Mouse (Mus musculus) liver, embryonic 11.5 days (tissue): Measurements from ENCODE around the gene Tnfaip6. TPM values are rescaled to one million over a fixed set of nuclear protein-coding genes. Genes with fewer than 3 reads are reported as not detected.

Source experiments
- ATAC-seq: fragments of 200-750 bp; cut with Nextera tagmentation; replicated peaks from 2 replicates; pipeline ENCODE4 v1.8.0; 2017; ENCODE audit warnings: moderate number of reproducible peaks, mild to moderate bottlenecking, moderate TSS enrichment, moderate library complexity; ENCODE audit not compliant: low FRiP score
- DNase-seq: peaks from one replicate; pipeline ENCODE4 v3.0.0-alpha.2; 2017; ENCODE audit warnings: low spot score
- H3K27ac ChIP-seq: fragments of 300-500 bp; sonication (generic); 2 replicates; pipeline ENCODE4 v1.5.1; 2014; ENCODE audit warnings: mild to moderate bottlenecking, low read depth, low read length, control low read depth
- H3K27me3 ChIP-seq: fragments of 300-500 bp; sonication (generic); replicated peaks from 2 replicates; pipeline ENCODE4 v1.6.1; 2014; ENCODE audit warnings: low read length, mixed read lengths; ENCODE audit not compliant: control insufficient read depth, insufficient read depth
- H3K36me3 ChIP-seq: fragments of 300-500 bp; sonication (generic); 2 replicates; pipeline ENCODE4 v1.6.1; 2014; ENCODE audit warnings: mild to moderate bottlenecking, low read length, moderate library complexity, mixed read lengths; ENCODE audit not compliant: control insufficient read depth, insufficient read depth
- H3K4me1 ChIP-seq: fragments of 300-500 bp; sonication (generic); replicated peaks from 2 replicates; pipeline ENCODE4 v1.6.1; 2014; ENCODE audit warnings: low read length, mixed read lengths; ENCODE audit not compliant: control insufficient read depth, insufficient read depth
- H3K4me2 ChIP-seq: fragments of 300-500 bp; sonication (generic); 2 replicates; pipeline ENCODE4 v1.6.1; 2014; ENCODE audit warnings: mild to moderate bottlenecking, control low read depth, moderate library complexity
- H3K4me3 ChIP-seq: fragments of 300-500 bp; sonication (generic); 2 replicates; pipeline ENCODE4 v1.5.1; 2014; ENCODE audit warnings: low read depth, low read length, control low read depth
- H3K9ac ChIP-seq: fragments of 300-500 bp; sonication (generic); 2 replicates; pipeline ENCODE4 v1.6.1; 2014; ENCODE audit warnings: low read depth, low read length, control low read depth
- H3K9me3 ChIP-seq: fragments of 300-500 bp; sonication (generic); 2 replicates; pipeline ENCODE4 v1.6.1; 2016; ENCODE audit warnings: low read length, inconsistent platforms, mixed read lengths; ENCODE audit not compliant: control insufficient read depth
- WGBS: fragments of 180-500 bp; shearing (Covaris S2); extraction: QIAGEN DNeasy Blood & Tissue Kit; methylation state at CpG from one replicate; pipeline ENCODE4 v1.1.7; 2014; 5-methylcytosine and 5-hydroxymethylcytosine counted together
- polyA plus RNA-seq: library from polyadenylated mRNA; unstranded; fragments of >200 nt; fragmentation: Nextera tagmentation; extraction: Ambion mirVana; gene quantifications from 2 replicates; pipeline ENCODE4 v1.2.1, GENCODE M21; 2014

The Tnfaip6 gene
- polyA plus RNA-seq, 1 experiment from 2014 or later: 1.9 TPM

DNA sequence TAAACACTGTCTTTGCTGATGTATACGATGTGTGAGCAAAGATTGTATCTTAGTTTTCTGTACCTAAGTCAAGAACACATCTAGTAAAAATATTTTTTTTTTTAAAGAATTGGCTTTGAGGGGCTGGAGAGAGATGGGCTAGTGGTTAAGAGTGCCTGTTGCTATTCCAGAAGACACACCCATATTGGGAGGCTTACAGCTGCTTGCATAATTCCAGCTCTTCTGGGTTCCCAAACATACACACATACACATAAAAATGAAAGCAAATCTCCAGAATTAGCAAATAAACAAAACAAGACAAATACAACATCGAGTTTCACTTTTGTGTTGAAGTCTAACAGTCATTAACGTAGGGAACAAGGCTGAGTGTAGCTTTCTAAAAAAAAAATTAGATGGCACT, 46.2 kb downstream of the Tnfaip6 start:
- H3K27ac ChIP-seq: no peak overlapping the region
- no peak for ATAC-seq
- H3K9me3 ChIP-seq: no peaks in the 10 kb centered on the region
- no peak overlapping the region for H3K4me2 ChIP-seq
- no peak overlapping the region for H3K9ac ChIP-seq
- no peaks in the 10 kb centered on the region for H3K4me1 ChIP-seq
- H3K4me3 ChIP-seq: no peak overlapping the region
- 92% methylated on average over 3 of the region's 3 CpGs for WGBS
- DNase-seq: no peak
- H3K36me3 ChIP-seq: peaks cover 41% of the 10 kb centered on the region
- no peaks in the 10 kb centered on the region for H3K27me3 ChIP-seq

DNA sequence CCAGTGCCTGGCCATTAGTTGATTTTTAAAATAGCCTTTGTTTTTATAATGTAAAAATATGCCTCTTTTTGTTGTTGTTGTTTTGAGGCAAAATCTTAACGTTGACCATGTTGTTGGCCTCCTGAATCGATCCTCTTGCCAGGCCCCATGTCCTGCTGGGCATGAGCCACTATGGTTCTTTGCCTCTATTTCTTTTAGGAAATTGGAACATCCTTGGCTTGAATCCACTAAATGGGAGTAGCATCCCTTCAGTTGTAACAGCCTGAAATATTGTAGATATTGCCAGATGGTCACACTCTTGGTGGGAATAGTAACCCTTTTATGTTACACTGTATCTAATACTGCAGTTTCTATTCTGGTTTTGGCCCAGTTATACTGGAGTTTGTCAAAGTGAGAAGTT, 46.8 kb downstream of the Tnfaip6 start:
- Histone ChIP-seq H3K27ac (no peak overlapping the region), H3K36me3 (peaks cover 40% of the 10 kb centered on the region)
- 93% methylated on average over 2 of the region's 2 CpGs for WGBS

More for the DNA sequence above, 46.8 kb downstream of the Tnfaip6 start:
- Histone ChIP-seq H3K9ac (no peak overlapping the region), H3K4me3 (no peak overlapping the region), H3K27me3 (no peaks in the 10 kb centered on the region), H3K4me2 (no peak overlapping the region), H3K9me3 (no peaks in the 10 kb centered on the region), H3K4me1 (no peaks in the 10 kb centered on the region)
- DNase-seq: no peak
- no peak for ATAC-seq

Other genes starting within 250 kb of the Tnfaip6 start
- gene Rbm43, start 102.8 kb upstream of the Tnfaip6 start, polyA plus RNA-seq: 29.2 and 35.1 TPM in 2 replicates
- 11.8 and 12.5 TPM in 2 replicates for gene Nmi, start 64.5 kb upstream of the Tnfaip6 start, polyA plus RNA-seq
- gene Rif1, start 34.8 kb downstream of the Tnfaip6 start, polyA plus RNA-seq: 41.5 and 44.9 TPM in 2 replicates